Mouse (Mus musculus): Measurements from ENCODE around the gene Oat. TPM values are rescaled to one million over a fixed set of nuclear protein-coding genes. Genes with fewer than 3 reads are reported as not detected.

Gene Oat
- polyA plus RNA-seq (2012; rRNA removed) = 86.6 and 94.4 TPM in 2 replicates

GRCm38 (mm10) chr7:132576116-132576650 is at the start of gene Oat:
TSS of gene Oat (minus strand) at chr7:132576398.

GRCm38 (mm10) chr7:132610468-132611318 is 34.5 kb upstream of the Oat start, which contains the start of gene Lhpp:
TSS of gene Lhpp (plus strand) at chr7:132610638.

GRCm38 (mm10) chr7:132599071-132599975 is 23.1 kb upstream of the Oat start, which contains the start of gene Nkx1-2:
TSS of gene Nkx1-2 (minus strand) at chr7:132599637.

Other genes with a start within 250 kb of the Oat start
- 1.7 and 3.0 TPM in 2 replicates for gene Nkx1-2, start 23.2 kb upstream of the Oat start, polyA plus RNA-seq (2012; rRNA removed)
- 18.0 and 18.5 TPM in 2 replicates for gene Lhpp, start 34.2 kb upstream of the Oat start, polyA plus RNA-seq (2012; rRNA removed)
- 13.5 and 13.7 TPM in 2 replicates for gene Fam53b, start 237.5 kb upstream of the Oat start, polyA plus RNA-seq (2012; rRNA removed)

Measured in central nervous system, embryonic 11.5 days (tissue).